Mouse (Mus musculus): Measurements from ENCODE around the gene Sephs2. TPM values are rescaled to one million over a fixed set of nuclear protein-coding genes. Genes with fewer than 3 reads are reported as not detected.
A peak's percentile ranks its signal among the peaks of the same experiment; 100 is the strongest.

Sephs2 gene
- polyA plus RNA-seq, 1 experiment from 2014 or later = 79.0 TPM

DNA sequence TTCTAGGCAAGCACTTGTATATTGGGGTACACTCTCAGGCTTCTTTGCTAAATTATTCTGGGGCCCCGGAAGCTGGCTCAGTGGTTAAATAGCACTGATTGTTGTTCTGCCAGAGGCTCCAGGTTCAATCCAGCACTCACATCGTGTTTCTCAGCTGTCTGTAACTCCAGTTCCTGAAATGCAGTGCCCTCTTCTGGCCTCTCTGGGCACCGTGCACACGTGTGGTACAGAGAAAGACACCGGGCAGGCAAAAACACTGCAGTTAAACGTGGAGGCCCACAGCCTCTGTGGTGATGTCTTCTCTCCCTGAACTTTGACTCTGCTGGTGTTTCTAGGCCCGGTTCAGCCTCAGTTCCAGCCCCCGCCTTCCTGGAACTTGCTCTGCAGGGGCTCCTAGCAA, 4.5 kb upstream of the Sephs2 start:
- Histone ChIP-seq H3K4me1 (ENCODE audit: control insufficient read depth, insufficient read depth, low read length) (peaks cover 3% of the 10 kb centered on the region), H3K27me3 (ENCODE audit: control insufficient read depth, insufficient read depth, low read length) (no peaks in the 10 kb centered on the region), H3K4me2 (no peak overlapping the region), H3K27ac (ENCODE audit: low read depth, low read length) (no peak overlapping the region), H3K4me3 (ENCODE audit: low read depth, low read length) (no peak overlapping the region), H3K9me3 (ENCODE audit: control insufficient read depth, low read length) (no peaks in the 10 kb centered on the region), H3K9ac (ENCODE audit: low read length) (no peak overlapping the region), H3K36me3 (ENCODE audit: control insufficient read depth, insufficient read depth, low read length) (no peaks in the 10 kb centered on the region)
- 20% methylated on average over 8 of the region's 8 CpGs for WGBS
- no peak for ATAC-seq (ENCODE audit: low FRiP score)
- DNase-seq (ENCODE audit: low spot score, missing footprints) = peak; percentile 86

DNA sequence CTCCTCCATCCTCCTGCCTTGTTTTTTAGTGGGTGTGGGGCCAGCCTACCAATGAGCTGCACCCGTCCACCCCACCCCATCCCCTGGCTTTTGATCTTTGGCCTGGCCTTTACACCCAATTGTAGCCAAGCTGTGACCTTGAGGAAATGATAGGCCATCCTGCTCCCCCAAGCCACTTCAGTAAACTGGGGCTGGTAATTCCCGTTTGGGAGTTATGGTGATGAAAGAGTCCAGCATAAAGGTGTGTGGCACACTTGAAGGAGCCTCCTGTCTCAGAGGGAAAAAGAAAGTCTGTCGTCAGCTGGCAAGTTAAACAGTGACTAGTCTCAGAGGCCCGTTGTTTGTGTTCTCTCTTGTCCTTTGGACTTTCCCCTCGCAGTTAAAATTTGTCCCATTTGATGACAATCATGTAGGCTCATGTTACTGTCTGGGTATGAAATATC, 2.7 kb upstream of the Sephs2 start:
- no peak overlapping the region for H3K27ac ChIP-seq (ENCODE audit: low read depth, low read length)
- H3K36me3 ChIP-seq (ENCODE audit: control insufficient read depth, insufficient read depth, low read length) = 0 out of 2 replicates have a peak, but pooled peaks cover under 1% of the 10 kb centered on the region
- DNase-seq (ENCODE audit: low spot score, missing footprints) (peak; percentile 44), ATAC-seq (ENCODE audit: low FRiP score) (no peak)
- no peak overlapping the region for H3K4me3 ChIP-seq (ENCODE audit: low read depth, low read length)
- no peaks in the 10 kb centered on the region for H3K9me3 ChIP-seq (ENCODE audit: control insufficient read depth, low read length)
- H3K4me1 ChIP-seq (ENCODE audit: control insufficient read depth, insufficient read depth, low read length) = peaks cover 11% of the 10 kb centered on the region
- 75% methylated on average over 5 of the region's 5 CpGs for WGBS
- no peaks in the 10 kb centered on the region for H3K27me3 ChIP-seq (ENCODE audit: control insufficient read depth, insufficient read depth, low read length)
- no peak overlapping the region for H3K4me2 ChIP-seq
- no peak overlapping the region for H3K9ac ChIP-seq (ENCODE audit: low read length)

DNA sequence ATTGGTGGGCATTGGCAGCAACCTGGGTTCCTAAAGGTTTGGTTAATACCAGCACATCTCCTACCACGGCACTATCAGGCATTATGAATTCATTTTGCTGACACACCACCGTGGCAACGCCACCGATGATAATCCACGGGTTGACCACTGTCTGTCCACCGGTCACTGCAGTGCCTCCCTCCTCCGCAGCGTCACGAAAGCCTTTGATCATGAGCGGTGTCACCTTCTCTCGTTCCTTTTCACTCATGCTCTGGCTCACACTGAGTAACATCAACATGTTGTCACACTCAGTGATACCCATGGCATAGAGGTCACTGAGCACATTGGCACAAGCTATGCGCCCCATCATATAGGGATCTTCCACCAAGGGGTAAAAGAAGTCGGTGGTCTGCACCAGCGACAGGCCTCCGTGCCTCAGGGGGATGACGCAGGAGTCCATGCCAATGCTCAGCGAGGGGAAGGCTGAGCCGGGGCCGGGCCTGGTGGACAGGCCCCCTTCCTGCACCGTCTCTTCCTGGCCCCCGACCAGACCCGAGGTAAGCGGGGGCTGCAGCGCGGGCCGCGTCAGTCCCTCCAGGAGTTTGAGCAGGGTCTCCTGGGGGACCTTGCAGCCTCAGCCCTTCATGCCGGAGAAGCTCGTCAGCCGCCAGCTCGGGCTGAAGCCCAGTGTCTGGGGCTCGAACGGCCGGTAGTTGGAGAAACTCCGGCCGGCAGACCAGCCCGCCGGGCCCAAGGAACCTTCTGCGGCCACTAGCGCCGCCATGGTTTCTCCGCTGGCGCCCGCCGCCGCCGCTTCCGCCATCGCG, 534 bp downstream of the Sephs2 start:
- peak overlapping the region; percentile 82 for H3K4me3 ChIP-seq (ENCODE audit: low read depth, low read length)
- H3K9me3 ChIP-seq (ENCODE audit: control insufficient read depth, low read length) = no peaks in the 10 kb centered on the region; the same call in 1 of the 2 replicates
- WGBS = 15% methylated on average over 50 of the region's 50 CpGs
- H3K4me1 ChIP-seq (ENCODE audit: control insufficient read depth, insufficient read depth, low read length) = peaks cover 11% of the 10 kb centered on the region
- H3K9ac ChIP-seq (ENCODE audit: low read length) = peak overlapping the region; percentile 89
- no peak for DNase-seq (ENCODE audit: low spot score, missing footprints)
- peak overlapping the region; percentile 50 for H3K27ac ChIP-seq (ENCODE audit: low read depth, low read length)
- peak overlapping the region; percentile 97 for H3K4me2 ChIP-seq
- 0 out of 2 replicates have a peak, but pooled peaks cover 3% of the 10 kb centered on the region for H3K36me3 ChIP-seq (ENCODE audit: control insufficient read depth, insufficient read depth, low read length)
- no peaks in the 10 kb centered on the region for H3K27me3 ChIP-seq (ENCODE audit: control insufficient read depth, insufficient read depth, low read length)
- peak; percentile 84 for ATAC-seq (ENCODE audit: low FRiP score)

DNA sequence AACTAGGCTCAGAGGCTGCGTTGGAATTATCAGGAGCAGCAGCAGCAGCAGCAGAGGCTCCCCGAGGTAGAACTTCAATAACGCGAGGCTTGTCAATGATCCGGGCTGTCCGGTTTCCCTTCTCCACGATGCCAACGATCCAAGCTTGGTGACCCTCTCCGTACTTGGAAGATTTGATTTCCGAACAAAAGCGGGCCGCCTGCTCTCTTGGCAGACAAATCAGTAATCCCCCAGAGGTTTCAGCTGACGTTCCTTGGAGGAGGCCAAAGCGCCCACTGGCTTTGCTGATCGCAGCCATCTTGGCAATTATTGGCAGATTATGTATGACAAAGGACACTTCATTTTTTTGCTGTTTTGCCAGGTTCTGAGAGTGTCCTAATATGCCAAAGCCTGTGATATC, 1.3 kb downstream of the Sephs2 start:
- Histone ChIP-seq H3K27ac (ENCODE audit: low read depth, low read length) (no peak overlapping the region), H3K27me3 (ENCODE audit: control insufficient read depth, insufficient read depth, low read length) (no peaks in the 10 kb centered on the region), H3K4me1 (ENCODE audit: control insufficient read depth, insufficient read depth, low read length) (peaks cover 11% of the 10 kb centered on the region), H3K4me2 (peak overlapping the region; percentile 97; the same call in 1 of the 2 replicates), H3K9ac (ENCODE audit: low read length) (no peak overlapping the region), H3K4me3 (ENCODE audit: low read depth, low read length) (peak overlapping the region; percentile 82; the same call in 1 of the 2 replicates), H3K36me3 (ENCODE audit: control insufficient read depth, insufficient read depth, low read length) (0 out of 2 replicates have a peak, but pooled peaks cover 3% of the 10 kb centered on the region), H3K9me3 (ENCODE audit: control insufficient read depth, low read length) (no peaks in the 10 kb centered on the region; the same call in 1 of the 2 replicates)
- no peak for ATAC-seq (ENCODE audit: low FRiP score)
- DNase-seq (ENCODE audit: low spot score, missing footprints) = peak; percentile 73
- WGBS = 96% methylated on average over 15 of the region's 15 CpGs

DNA sequence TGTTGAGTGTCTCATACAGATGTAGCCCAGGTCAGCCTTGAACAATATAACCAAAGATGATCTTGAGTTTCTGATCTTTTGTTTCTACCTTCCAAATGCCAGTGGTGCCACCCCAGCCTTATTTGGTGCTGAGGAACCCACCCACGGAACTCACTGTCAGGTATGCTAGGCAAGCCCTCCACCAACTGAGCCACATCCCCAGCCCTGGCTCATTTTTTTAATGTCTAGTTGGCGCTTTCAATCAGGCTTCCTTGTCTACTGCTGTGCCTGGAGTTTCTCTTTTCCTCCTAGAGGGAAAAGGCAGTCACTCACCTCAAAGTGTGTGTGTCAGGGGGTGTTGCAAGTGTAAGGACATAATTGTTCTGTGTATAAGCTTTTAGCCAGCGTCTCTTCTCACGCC, 2.8 kb downstream of the Sephs2 start:
- Histone ChIP-seq H3K27ac (ENCODE audit: low read depth, low read length) (no peak overlapping the region), H3K4me2 (no peak overlapping the region), H3K36me3 (ENCODE audit: control insufficient read depth, insufficient read depth, low read length) (0 out of 2 replicates have a peak, but pooled peaks cover 3% of the 10 kb centered on the region), H3K4me3 (ENCODE audit: low read depth, low read length) (no peak overlapping the region), H3K9me3 (ENCODE audit: control insufficient read depth, low read length) (no peaks in the 10 kb centered on the region; the same call in 1 of the 2 replicates), H3K9ac (ENCODE audit: low read length) (no peak overlapping the region), H3K4me1 (ENCODE audit: control insufficient read depth, insufficient read depth, low read length) (peaks cover 11% of the 10 kb centered on the region), H3K27me3 (ENCODE audit: control insufficient read depth, insufficient read depth, low read length) (no peaks in the 10 kb centered on the region)
- ATAC-seq (ENCODE audit: low FRiP score) = no peak
- 96% methylated on average over 4 of the region's 4 CpGs for WGBS
- peak; percentile 62 for DNase-seq (ENCODE audit: low spot score, missing footprints)

DNA sequence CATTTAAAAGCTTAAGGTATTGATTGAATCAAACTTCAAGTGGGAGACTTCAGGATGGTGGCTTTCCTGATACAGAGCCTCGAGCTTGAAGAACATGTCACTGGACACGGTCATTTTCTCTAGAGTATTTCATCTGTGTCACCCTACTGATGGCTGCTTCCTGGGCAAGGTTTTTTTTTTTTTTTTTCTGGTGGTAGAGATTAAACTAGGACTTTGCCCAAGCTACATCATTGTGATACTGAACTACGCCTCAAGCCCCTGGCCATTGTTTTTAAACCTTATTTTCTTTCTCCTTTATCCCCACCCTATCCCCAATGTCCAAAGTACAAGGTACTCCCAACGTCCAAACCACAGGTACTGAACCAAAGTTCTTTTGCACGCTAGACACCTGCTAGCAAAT, 3.2 kb downstream of the Sephs2 start:
- WGBS = 93% methylated on average over 5 of the region's 5 CpGs
- no peaks in the 10 kb centered on the region; the same call in 1 of the 2 replicates for H3K9me3 ChIP-seq (ENCODE audit: control insufficient read depth, low read length)

DNA sequence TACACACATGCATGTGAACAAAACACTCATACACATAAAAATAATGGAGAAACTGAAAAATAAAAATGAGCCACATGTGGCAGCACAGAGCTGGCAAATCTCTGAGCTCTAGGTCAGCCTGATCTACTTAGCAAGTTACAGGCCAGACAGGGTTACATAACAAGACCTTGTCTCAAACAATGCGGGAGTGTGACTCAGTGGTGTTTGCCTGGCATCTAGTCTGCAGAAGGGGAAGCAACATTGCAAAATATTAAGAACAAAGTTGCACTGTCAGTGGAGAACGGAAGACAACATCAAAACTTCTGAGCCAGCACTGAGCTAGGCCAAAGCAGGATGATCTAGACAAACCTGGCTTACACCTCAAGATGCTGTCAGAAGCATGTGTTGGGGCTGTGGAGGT, 3.6 kb downstream of the Sephs2 start:
- 91% methylated on average over 2 of the region's 2 CpGs for WGBS
- H3K27ac ChIP-seq (ENCODE audit: low read depth, low read length) = no peak overlapping the region
- H3K27me3 ChIP-seq (ENCODE audit: control insufficient read depth, insufficient read depth, low read length) = no peaks in the 10 kb centered on the region
- H3K9me3 ChIP-seq (ENCODE audit: control insufficient read depth, low read length) = no peaks in the 10 kb centered on the region; the same call in 1 of the 2 replicates
- H3K4me3 ChIP-seq (ENCODE audit: low read depth, low read length) = no peak overlapping the region
- no peak for DNase-seq (ENCODE audit: low spot score, missing footprints)
- H3K4me1 ChIP-seq (ENCODE audit: control insufficient read depth, insufficient read depth, low read length) = peaks cover 11% of the 10 kb centered on the region
- 0 out of 2 replicates have a peak, but pooled peaks cover 3% of the 10 kb centered on the region for H3K36me3 ChIP-seq (ENCODE audit: control insufficient read depth, insufficient read depth, low read length)
- H3K4me2 ChIP-seq = no peak overlapping the region
- no peak overlapping the region for H3K9ac ChIP-seq (ENCODE audit: low read length)
- no peak for ATAC-seq (ENCODE audit: low FRiP score)

More for the DNA sequence above, 3.2 kb downstream of the Sephs2 start:
- 0 out of 2 replicates have a peak, but pooled peaks cover 3% of the 10 kb centered on the region for H3K36me3 ChIP-seq (ENCODE audit: control insufficient read depth, insufficient read depth, low read length)
- H3K9ac ChIP-seq (ENCODE audit: low read length) = no peak overlapping the region
- no peak overlapping the region for H3K27ac ChIP-seq (ENCODE audit: low read depth, low read length)
- no peak overlapping the region for H3K4me3 ChIP-seq (ENCODE audit: low read depth, low read length)
- no peak for ATAC-seq (ENCODE audit: low FRiP score)
- H3K4me1 ChIP-seq (ENCODE audit: control insufficient read depth, insufficient read depth, low read length) = peaks cover 11% of the 10 kb centered on the region
- no peak for DNase-seq (ENCODE audit: low spot score, missing footprints)
- no peaks in the 10 kb centered on the region for H3K27me3 ChIP-seq (ENCODE audit: control insufficient read depth, insufficient read depth, low read length)
- no peak overlapping the region for H3K4me2 ChIP-seq

DNA sequence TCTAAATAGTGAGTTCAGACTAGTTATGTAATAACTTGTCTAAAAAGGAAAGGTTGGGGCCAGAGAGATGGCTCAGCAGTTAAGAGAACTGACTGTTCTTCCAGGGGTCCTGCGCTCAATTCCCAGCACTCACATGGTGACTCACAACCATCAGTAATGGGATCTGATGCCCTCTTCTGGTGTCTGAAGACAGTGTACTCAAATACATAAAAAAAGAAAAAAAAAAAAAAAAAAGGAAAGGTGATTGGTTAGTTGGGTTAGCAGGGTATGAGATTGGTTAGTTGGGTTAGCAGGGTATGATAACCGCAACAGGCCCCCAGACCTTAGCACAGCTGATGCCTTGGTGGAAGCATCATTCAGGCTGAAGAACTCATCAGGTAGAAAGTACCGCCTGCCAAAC, 10.3 kb downstream of the Sephs2 start:
- no peaks in the 10 kb centered on the region; the same call in 1 of the 2 replicates for H3K9me3 ChIP-seq (ENCODE audit: control insufficient read depth, low read length)
- H3K4me1 ChIP-seq (ENCODE audit: control insufficient read depth, insufficient read depth, low read length) = peaks cover 14% of the 10 kb centered on the region
- no peaks in the 10 kb centered on the region for H3K36me3 ChIP-seq (ENCODE audit: control insufficient read depth, insufficient read depth, low read length)
- no peak overlapping the region for H3K4me3 ChIP-seq (ENCODE audit: low read depth, low read length)
- no peak overlapping the region for H3K27ac ChIP-seq (ENCODE audit: low read depth, low read length)
- WGBS = 82% methylated on average over 3 of the region's 3 CpGs
- peak; percentile 17 for DNase-seq (ENCODE audit: low spot score, missing footprints)
- no peak for ATAC-seq (ENCODE audit: low FRiP score)
- H3K4me2 ChIP-seq = no peak overlapping the region
- no peak overlapping the region for H3K9ac ChIP-seq (ENCODE audit: low read length)
- H3K27me3 ChIP-seq (ENCODE audit: control insufficient read depth, insufficient read depth, low read length) = no peaks in the 10 kb centered on the region
